Mouse (Mus musculus) thymus, postnatal 4 days (tissue): ENCODE measurements at regions not wholly inside any gene's neighbourhood (a gene's known extent, or its start where the extent isn't known, plus 50 kb on each side); places are given as distances from the start of the nearest gene placed in this dataset.

Experiments used
- DNase-seq: peaks from one replicate; pipeline ENCODE4 v3.0.0; 2021

GRCm38 (mm10) chr17:47139171-47139617 lies 128.8 kb upstream of the Ubr2 start:
- DNase-seq = peak; percentile 66

DNA sequence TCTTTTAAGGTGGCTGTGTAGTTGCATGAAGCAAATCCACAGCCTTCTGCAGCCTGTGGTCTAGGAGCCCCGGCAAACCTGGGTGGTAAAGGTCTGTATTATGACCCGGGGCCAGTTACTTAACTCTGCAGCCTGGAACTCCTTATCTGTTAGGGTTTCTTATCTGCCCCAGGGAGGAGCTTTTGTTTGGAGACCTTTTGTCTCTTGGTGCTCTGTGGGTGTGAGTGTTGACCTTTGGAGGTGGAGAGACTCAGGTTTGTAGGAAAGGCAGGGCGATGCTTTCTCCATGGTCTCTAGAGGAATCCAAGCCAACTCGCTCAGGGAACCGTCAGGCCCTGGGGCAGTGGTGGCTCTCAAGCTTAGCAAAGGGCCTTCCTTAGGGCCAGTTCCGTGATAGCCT lies 127.8 kb upstream of the Ubr2 start:
- no peak for DNase-seq

DNA sequence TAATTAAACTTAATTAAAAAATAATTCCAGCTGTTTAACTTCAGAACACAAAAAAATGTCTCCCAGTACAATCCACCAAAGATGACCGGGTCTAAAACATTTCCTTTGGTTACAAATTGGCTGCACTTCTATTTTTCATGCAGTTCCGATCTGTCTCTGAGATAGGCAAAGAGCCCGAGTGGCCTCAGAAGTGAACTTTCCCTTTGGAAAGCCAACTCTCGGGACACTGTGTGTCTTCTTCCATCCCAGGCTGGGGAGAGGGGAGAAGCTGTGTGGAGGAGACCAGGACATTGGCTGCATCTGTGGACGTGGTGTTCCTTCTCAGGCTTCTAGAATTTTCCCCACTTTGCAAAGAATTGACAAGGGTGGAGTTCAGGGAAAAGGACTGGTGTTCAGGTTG lies 125.0 kb upstream of the Ubr2 start:
- DNase-seq = no peak

- DNase-seq = no peak
Observed at GRCm38 (mm10) chr17:47133785-47134184, 123.4 kb upstream of the Ubr2 start.

DNA sequence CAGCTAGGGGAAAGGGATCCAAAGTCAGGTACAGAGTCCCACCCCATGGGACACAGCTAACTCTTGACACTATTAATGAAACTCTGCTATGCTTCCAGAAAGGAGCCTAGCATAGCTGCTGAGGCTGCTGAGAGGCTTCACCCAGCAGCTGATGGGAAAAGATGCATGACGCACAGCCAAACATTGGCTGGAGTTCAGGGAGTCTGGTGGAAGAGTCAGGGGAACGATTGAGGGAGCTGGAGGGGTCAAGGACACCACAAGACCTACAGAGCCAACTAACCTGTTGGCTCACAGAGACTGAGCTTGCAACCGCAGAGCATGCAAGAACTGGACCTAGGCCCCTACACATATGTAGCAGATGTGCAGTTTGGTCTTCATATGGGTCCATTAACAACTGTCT lies 117.2 kb upstream of the Ubr2 start:
- DNase-seq = no peak

- no peak for DNase-seq
Observed at GRCm38 (mm10) chr17:47123576-47123975, 113.2 kb upstream of the Ubr2 start.

GRCm38 (mm10) chr17:47122221-47122620 lies 111.9 kb upstream of the Ubr2 start:
- no peak for DNase-seq

DNA sequence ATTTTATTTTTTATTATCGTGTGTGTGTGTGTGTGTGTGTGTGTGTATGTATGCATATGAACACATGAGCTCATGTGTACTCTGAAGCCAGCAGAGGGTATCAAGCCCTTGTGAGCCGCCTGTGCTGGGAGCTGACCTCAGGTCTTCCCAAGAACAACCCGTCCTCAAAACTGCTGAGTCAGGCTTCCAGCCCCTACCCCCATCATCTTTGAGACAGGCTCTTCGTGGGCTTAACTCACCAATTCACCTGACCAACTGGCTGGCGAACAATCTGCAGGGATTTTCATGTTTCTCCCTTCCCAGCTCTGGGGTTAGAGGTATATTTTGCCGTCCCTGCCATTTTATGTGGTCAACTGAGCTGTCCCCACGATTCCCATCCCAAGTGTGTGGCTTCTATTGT lies 107.7 kb upstream of the Ubr2 start:
- DNase-seq = no peak

- peak; percentile 78 for DNase-seq
Observed at GRCm38 (mm10) chr17:47115754-47116153, 105.4 kb upstream of the Ubr2 start.

GRCm38 (mm10) chr17:47115141-47115540 lies 104.8 kb upstream of the Ubr2 start:
- no peak for DNase-seq

DNA sequence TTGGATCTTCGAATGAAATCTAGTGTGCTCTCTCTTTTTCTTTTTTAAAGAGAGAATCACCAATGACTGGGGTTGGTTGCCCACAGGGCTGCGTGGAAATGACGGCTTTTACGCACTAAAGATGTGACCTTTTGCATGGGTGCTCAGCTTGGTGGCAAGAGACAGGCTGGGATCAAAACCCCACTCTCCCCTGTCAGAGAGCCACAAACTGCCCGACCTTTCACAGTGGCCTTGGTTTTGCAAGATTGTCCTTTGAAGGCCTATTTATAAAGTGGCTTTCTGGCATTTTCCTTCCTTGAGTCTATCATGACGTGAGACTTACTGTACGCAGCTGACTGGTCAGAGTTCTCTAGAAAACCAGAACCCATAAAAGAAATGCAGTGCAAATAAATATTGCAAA lies 104.4 kb upstream of the Ubr2 start:
- DNase-seq = no peak

- DNase-seq = peak; percentile 46
Observed at GRCm38 (mm10) chr17:47112556-47113225, 102.3 kb upstream of the Ubr2 start.

DNA sequence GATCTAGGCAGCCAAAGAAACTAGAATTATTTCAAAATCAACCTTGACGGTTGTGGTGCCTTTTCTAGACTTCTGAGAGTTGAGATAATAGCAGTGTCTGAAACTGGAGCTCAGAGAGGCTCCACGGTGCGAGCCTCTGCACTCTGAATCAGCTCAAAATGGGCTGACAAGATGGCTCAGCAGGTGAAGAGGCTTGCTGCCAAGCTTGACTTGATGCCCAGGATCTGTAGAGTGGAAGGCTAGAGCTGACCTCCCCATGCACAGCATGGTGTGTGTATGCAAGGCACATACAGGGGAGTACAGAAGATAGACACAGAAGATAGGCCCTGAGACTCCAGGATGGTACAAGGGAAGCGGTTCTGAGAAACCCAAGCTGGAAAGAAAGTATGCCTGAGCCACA lies 100.5 kb upstream of the Ubr2 start:
- no peak for DNase-seq

GRCm38 (mm10) chr17:47104328-47104727 lies 94.0 kb upstream of the Ubr2 start:
- no peak for DNase-seq

DNA sequence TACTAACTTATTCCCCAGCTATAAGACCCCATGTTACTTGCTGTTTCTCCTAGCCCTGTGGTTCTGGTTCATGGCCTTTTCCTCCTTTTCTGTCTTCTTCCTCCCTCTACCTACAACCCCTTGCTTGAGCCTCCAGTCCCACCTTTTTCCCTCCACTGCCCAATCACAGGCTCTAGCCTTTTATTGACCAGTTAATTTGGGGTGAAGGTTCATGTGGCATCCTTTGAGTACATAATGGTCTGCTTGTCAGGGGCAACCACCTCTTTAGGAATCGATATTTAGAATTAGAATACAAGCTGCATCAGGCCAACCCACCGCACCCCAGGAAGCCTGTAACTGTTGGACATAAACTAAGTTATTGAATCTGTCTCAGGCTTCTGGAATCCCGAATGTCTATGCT lies 84.8 kb upstream of the Ubr2 start:
- DNase-seq = no peak

- no peak for DNase-seq
Observed at GRCm38 (mm10) chr17:47092076-47092475, 81.7 kb upstream of the Ubr2 start.

- DNase-seq = peak; percentile 63
Observed at GRCm38 (mm10) chr17:47089769-47090168, 79.4 kb upstream of the Ubr2 start.

DNA sequence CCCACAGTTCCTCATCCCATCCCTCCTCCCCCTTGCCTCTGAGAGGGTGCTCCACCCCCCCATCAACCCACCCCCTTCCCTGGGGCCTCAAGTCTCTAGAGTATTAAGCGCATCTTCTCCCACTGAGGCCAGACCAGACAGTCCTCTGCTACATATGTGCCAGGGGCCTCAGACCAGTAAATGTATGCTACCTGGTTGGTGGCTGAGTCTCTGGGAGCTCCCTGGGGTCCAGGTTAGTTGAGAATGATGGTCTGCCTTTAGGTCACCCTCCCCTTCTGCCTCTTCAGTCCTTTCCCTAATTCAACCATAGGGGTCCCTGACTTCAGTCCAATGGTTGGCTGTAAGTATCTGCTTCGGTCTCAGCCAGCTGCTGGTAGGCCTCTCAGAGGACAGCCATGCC lies 58.9 kb upstream of the Ubr2 start:
- DNase-seq = no peak

GRCm38 (mm10) chr17:47065307-47065901 lies 55.0 kb upstream of the Ubr2 start:
- DNase-seq = no peak

DNA sequence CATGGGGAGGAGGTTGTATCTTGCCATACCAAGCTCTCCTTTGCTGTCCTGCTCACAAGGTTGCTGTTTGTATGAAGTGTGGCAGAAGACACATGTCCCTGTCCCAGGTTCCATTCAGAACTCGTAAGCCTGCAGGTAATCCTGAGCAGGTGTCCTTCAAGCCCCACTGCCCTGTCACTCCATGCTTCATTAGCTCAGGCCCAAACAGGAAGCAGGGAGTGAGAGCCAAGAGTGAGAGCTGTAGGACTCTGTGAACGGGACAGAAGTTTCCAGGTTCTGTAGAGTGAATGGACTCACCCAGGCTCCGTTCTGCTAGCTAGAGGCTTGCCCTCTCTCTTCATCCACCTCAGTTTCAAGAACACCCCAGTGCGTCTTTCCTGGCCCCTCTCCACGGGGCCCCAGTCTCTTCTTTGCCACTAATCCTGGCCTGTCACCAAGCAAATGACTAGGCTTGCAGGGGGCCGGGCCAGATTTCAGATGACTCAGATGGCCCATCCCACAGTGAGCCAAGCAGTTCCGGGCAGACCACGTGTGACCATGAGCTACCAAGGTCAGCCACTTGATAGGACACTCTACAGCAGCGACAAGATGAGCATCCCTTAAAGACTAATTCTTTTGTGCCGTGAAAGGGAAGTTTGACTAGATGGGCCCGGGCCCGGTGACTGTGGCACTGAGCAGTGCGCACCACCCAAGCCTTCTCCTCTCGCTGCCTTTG lies 54.4 kb upstream of the Ubr2 start:
- DNase-seq = no peak

GRCm38 (mm10) chr17:47064006-47064405 lies 53.6 kb upstream of the Ubr2 start:
- no peak for DNase-seq

DNA sequence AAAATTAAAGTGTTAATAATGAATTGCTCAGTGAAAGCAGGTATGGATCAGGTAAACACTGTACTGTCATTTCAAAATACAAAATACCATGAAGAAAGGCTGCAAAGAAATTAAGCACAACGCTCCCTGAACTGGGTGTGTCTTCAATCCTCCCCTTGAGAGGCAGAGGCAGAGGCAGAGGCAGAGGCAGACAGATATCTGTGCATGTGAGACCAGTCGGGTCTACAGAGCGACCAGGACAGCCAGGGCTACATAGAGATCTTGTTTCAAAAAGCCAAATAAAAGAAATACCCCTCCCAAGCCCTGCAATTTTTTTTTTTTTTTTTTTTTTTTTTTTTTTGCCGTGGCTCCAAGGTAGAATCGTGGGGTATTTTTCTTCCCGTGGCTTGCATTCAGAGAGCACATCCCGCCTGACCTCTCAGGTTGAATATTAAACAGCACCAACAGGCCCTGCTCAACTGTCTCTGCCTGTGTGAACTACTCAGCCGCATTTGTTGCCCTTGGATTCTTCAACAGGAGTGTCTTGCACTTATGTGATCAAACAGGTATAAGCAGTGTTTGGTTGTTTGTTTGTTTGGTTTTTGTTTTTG lies 50.8 kb upstream of the Ubr2 start:
- no peak for DNase-seq
